Mouse (Mus musculus) testis, adult 2 months (tissue): ENCODE measurements around the gene Uspl1.

Source experiments
- CTCF ChIP-seq: fragments of 200-500 bp; IDR thresholded peaks from 2 replicates; pipeline ENCODE4 v1.5.1; 2012; ENCODE audit warnings: low read depth, mild to moderate bottlenecking, inconsistent platforms, low read length, moderate library complexity; ENCODE audit not compliant: control insufficient read depth, insufficient read depth, insufficient replicate concordance
- POLR2A ChIP-seq: fragments of 200-500 bp; IDR thresholded peaks from 2 replicates; pipeline ENCODE4 v1.6.1; 2012; ENCODE audit warnings: low read depth, mild to moderate bottlenecking, inconsistent platforms, low read length, moderate library complexity; ENCODE audit not compliant: control insufficient read depth

DNA sequence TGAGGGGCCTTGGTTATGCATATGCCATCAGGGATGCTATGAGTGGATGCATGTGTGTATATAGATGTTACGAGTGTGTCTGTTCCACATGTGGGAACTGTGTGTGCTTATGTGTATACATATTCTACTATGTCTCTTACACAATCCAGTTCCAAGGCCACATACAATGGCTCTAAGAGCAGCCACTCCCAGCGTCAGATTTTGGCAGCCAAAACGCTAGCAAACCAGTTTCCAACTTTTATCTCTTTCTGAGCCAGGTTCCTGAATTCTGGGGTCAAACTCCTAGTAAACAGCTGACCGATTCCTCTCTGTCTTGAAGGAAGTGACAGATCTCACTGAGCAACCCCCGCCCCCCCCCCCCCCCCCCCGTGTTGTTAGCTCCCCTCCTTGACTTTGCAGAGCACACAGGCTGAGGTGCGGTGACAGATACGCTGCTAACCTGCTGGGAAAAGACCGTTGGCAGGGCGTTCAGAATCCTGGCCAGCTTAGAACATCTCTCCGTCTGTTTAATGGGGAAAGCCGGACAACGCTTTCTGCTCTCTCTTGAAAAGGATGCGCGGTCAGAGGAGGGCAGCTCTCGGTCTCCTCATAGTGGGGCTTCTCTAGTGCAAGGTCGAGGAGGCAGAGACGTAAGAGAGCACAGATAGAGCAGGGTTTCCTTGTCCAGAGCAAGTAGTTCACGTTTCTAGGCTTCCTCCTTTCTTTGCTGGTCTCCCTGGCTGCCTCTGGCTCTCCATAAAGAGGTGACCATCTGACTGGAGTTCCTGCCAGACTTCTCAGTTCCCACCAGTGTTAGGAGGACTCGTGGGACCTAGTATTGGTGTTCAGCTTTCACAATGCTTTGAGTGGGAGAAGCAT is 63.1 kb downstream of the Uspl1 start:
- no peak for TF ChIP-seq POLR2A
- no peak for TF ChIP-seq CTCF
